Mouse (Mus musculus) limb, embryonic 15.5 days (tissue): ENCODE data around the gene Mamdc2. TPM values are rescaled to one million over a fixed set of nuclear protein-coding genes. Genes with fewer than 3 reads are reported as not detected.
A peak's percentile ranks its signal among the peaks of the same experiment; 100 is the strongest.
"Not testable (repeated sequence)": the region's sequence is repeated elsewhere in the genome, so short reads cannot be mapped to it uniquely, and the experiment has no call there.

ENCODE experiments used
- ATAC-seq: fragments of 200-750 bp; cut with Nextera tagmentation; 2 replicates; pipeline ENCODE4 v1.8.0; 2017; ENCODE audit warnings: low read depth, moderate TSS enrichment; ENCODE audit not compliant: insufficient number of reproducible peaks, low FRiP score, low TSS enrichment
- H3K27ac ChIP-seq: fragments of 300-500 bp; sonication (generic); 2 replicates; pipeline ENCODE4 v1.5.1; 2015; ENCODE audit warnings: moderate library complexity, mild to moderate bottlenecking, inconsistent platforms
- H3K27me3 ChIP-seq: fragments of 300-500 bp; sonication (generic); 2 replicates; pipeline ENCODE4 v1.6.1; 2015; ENCODE audit warnings: inconsistent platforms
- H3K36me3 ChIP-seq: fragments of 300-500 bp; sonication (generic); 2 replicates; pipeline ENCODE4 v1.6.1; 2015; ENCODE audit warnings: inconsistent platforms
- H3K4me1 ChIP-seq: fragments of 300-500 bp; sonication (generic); 2 replicates; pipeline ENCODE4 v1.6.1; 2015; ENCODE audit warnings: inconsistent platforms
- H3K4me2 ChIP-seq: fragments of 300-500 bp; sonication (generic); 2 replicates; pipeline ENCODE4 v1.6.1; 2015; ENCODE audit warnings: mild to moderate bottlenecking, inconsistent platforms
- H3K4me3 ChIP-seq: fragments of 300-500 bp; sonication (generic); 2 replicates; pipeline ENCODE4 v1.5.1; 2015; ENCODE audit warnings: mild to moderate bottlenecking, inconsistent platforms
- H3K9ac ChIP-seq: fragments of 300-500 bp; sonication (generic); 2 replicates; pipeline ENCODE4 v1.6.1; 2015; ENCODE audit warnings: inconsistent platforms
- H3K9me3 ChIP-seq: fragments of 300-500 bp; sonication (generic); 2 replicates; pipeline ENCODE4 v1.6.1; 2016; ENCODE audit warnings: inconsistent platforms
- WGBS: fragments of 180-500 bp; shearing (Covaris S2); methylation state at CpG from one replicate; pipeline ENCODE4 v1.1.7; 2015; 5-methylcytosine and 5-hydroxymethylcytosine counted together
- polyA plus RNA-seq: library from polyadenylated mRNA; unstranded; fragments of >200 nt; fragmentation: Nextera tagmentation; extraction: Ambion mirVana; gene quantifications from 2 replicates; pipeline ENCODE4 v1.2.1, GENCODE M21; 2015

Mamdc2 gene
- polyA plus RNA-seq, result 3.4 and 4.8 TPM in 2 replicates

DNA sequence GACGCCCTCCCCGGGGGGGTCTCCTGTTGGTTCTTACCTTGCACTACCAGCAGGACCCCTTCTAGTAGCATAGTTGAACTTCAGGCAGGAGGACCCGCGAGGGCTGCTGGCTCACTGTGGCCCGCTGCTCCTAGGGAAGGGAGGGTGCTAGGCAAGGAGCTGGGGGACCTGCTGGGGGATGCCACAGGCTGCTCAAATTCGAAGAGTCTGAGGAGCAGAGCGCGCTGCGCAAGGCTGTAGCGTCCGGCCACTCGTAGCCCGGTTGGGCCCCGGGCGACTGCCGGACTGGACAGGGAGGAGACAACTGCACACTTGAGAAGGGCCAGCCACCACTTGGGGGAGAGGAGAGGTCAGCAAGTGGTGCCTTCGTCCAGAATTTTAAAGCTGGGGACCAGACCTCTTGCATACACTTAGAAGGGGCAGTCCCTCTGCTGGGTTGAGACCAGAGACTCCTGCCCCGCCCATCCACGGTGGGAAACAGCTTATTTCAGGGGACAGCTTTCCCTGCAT is at the start of gene Mamdc2:
Gene Mamdc2, minus strand, starts transcription at position 455 of the 510 bp plus-strand sequence.
- 0 out of 2 replicates have a peak within 1 kb of the TSS, but pooled peaks have one; percentile 7 for H3K9ac ChIP-seq
- peaks cover 15% of the 10 kb centered on the region for H3K4me1 ChIP-seq
- peak within 1 kb of the TSS; percentile 41 for H3K4me3 ChIP-seq
- H3K9me3 ChIP-seq, result no peaks in the 10 kb centered on the region
- H3K4me2 ChIP-seq, result peak within 1 kb of the TSS; percentile 91
- no peak within 1 kb of the TSS for H3K27ac ChIP-seq
- no peaks in the 10 kb centered on the region for H3K36me3 ChIP-seq
- peak; percentile 52; the same call in 1 of the 2 replicates for ATAC-seq
- WGBS, result under 1% methylated on average over 19 of the region's 19 CpGs
- H3K27me3 ChIP-seq, result no peaks in the 10 kb centered on the region; the same call in 1 of the 2 replicates

DNA sequence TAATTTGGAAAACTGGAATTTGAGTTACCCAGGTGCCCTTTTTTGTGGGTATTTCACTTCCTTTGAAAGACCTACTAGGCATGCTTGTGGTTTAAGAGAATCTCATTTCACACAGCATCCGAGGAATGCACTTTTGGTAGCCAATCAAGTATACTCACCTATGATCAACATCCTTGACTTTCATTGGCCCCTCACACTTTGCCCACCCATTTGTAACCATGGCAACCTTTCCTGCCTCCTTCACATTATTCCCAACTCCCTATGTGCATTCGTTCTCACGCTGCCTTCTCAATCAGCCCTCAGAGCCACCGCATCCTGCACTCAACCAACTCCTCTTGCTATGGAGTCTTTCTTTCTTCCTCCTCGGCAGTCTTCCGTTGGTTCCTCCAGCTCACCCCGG is 49.8 kb upstream of the Mamdc2 start:
- H3K9me3 ChIP-seq, result no peaks in the 10 kb centered on the region
- no peak overlapping the region for H3K4me3 ChIP-seq
- no peak for ATAC-seq
- H3K9ac ChIP-seq, result no peak overlapping the region
- 86% methylated on average over 7 of the region's 7 CpGs for WGBS
- no peaks in the 10 kb centered on the region for H3K36me3 ChIP-seq
- H3K4me1 ChIP-seq, result peaks cover 5% of the 10 kb centered on the region; the same call in 1 of the 2 replicates
- no peak overlapping the region for H3K27ac ChIP-seq
- H3K27me3 ChIP-seq, result no peaks in the 10 kb centered on the region
- H3K4me2 ChIP-seq, result no peak overlapping the region

DNA sequence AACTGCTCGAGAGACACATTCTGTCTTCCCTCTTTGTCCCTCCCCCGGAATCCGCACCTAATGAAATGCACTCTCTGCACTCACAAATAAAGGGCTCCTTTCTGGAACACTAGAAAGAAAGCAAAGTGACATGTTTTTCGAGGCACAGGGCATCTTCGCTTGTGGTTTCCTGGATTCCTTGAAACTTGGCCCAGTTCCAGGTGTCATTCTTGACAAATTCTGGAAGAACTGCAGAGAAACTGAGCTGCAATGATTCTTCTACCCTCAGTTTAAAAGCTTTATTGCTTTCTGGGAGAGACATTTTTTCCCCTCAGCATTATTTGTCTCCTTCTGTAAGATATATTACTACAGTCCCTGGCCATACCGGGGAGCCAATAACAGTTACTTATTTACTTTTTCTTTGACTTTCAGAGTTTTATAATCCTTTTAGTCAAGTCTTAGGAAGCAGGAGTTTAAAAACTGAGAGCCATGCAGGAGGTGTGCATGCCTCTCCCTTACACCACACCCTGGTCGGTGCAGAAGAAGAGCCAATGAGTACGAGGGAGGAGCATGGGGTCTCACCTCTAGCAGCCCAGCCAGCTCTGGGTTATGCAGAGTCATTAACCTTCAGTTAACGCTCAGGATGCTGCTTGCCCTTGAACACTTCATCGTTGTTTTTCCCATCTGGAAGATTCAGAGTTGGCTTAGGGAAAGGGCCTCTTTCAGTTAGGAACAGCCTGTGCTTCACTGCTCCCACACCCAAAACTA is 49.1 kb upstream of the Mamdc2 start:
- ATAC-seq, result no peak
- 50% methylated on average over 10 of the region's 10 CpGs for WGBS

DNA sequence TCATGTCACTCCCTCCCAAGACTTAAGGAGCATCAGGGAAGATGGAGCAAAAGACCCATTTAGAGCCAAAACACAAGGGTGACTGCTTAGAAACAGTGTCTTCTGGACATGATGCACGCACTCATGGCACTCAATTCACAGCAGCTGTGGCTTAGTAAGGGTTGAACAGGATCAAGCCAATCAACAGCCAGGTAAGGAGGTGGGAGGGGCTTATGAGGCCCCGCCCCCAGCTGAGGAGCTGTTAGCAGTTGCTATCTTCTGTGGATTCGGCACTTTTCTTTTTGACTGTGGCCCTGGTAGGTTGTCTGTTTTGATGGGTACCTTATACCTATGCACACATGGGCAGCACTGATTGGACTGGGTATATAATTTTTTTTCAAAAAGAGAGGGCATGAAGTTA is 48.3 kb upstream of the Mamdc2 start:
- ATAC-seq, result no peak
- no peak overlapping the region for H3K9ac ChIP-seq
- H3K4me2 ChIP-seq, result no peak overlapping the region
- H3K4me1 ChIP-seq, result peaks cover 2% of the 10 kb centered on the region; the same call in 1 of the 2 replicates
- no peaks in the 10 kb centered on the region for H3K9me3 ChIP-seq
- 88% methylated on average over 3 of the region's 3 CpGs for WGBS
- H3K36me3 ChIP-seq, result no peaks in the 10 kb centered on the region
- no peak overlapping the region for H3K4me3 ChIP-seq
- H3K27me3 ChIP-seq, result no peaks in the 10 kb centered on the region
- no peak overlapping the region for H3K27ac ChIP-seq

More for the DNA sequence above, 49.1 kb upstream of the Mamdc2 start:
- H3K4me3 ChIP-seq, result no peak overlapping the region
- no peak overlapping the region for H3K9ac ChIP-seq
- H3K36me3 ChIP-seq, result no peaks in the 10 kb centered on the region
- no peaks in the 10 kb centered on the region for H3K27me3 ChIP-seq
- H3K9me3 ChIP-seq, result no peaks in the 10 kb centered on the region
- H3K4me2 ChIP-seq, result no peak overlapping the region
- peaks cover 2% of the 10 kb centered on the region; the same call in 1 of the 2 replicates for H3K4me1 ChIP-seq
- no peak overlapping the region for H3K27ac ChIP-seq

DNA sequence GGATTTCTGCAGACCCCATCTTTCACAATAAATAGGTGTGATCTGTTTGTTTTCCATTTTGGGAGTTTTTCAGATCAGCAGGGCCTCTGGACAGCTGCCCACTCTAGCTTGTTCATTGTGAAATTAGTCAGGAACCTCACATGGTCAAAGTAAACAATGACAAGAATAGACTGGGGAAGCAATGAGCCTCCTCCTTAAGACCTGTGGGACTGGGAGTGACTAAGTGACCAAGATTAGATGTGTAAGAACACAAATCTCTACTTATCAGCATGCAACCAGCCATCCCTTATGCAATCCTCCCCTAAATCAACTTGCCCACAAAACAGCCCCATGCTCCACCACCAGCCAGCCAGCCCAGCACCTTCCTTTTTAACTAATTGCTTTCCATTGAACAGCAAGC is 44.4 kb upstream of the Mamdc2 start:
- Histone ChIP-seq H3K36me3 (no peaks in the 10 kb centered on the region), H3K4me1 (peaks cover 2% of the 10 kb centered on the region; the same call in 1 of the 2 replicates), H3K27ac (no peak overlapping the region), H3K4me2 (no peak overlapping the region), H3K9me3 (no peaks in the 10 kb centered on the region), H3K27me3 (no peaks in the 10 kb centered on the region), H3K4me3 (no peak overlapping the region), H3K9ac (no peak overlapping the region)
- ATAC-seq, result no peak

DNA sequence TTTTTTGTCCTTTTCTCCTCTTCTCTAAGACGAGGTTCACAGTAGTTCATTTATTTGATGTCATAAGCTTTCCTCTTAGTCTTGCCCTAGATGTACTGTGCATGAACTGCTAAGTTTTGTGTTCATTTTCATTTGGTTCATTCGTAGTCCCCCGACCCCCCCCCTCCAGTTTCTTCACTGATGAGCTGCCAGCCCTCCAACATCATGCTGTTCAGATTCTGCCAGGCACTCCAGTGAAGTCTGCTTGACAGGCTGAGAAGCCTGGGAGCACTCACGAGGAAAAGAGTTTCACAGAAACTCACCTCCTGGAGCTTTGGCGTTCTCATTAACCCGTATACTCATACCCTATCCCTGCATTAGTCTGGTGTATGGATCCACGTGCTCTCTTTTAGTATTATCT is 42.5 kb upstream of the Mamdc2 start:
- H3K27me3 ChIP-seq, H3K4me3 ChIP-seq, ATAC-seq, H3K4me1 ChIP-seq, H3K4me2 ChIP-seq, H3K9ac ChIP-seq, H3K27ac ChIP-seq, H3K36me3 ChIP-seq, H3K9me3 ChIP-seq: not testable (repeated sequence)
- WGBS, result 32% methylated on average over 7 of the region's 7 CpGs

DNA sequence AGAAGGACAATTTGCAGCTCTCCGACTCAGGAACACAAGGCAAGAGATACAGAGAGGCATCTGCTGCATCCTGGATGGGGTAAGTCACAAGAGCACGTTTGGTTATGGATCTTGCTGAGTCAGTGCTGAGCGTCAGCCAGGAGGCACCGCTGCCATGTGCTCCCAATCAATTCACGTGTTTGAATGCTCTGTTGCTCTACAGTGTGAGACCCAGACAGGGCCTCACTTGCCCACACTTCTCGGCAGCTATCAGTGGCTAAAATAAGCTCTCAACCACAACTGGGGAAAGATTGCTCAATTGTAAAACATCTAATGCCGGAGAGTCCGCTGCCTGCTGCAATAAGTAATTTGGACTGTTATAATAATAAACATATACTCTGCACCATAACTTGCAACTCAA is 41.5 kb upstream of the Mamdc2 start:
- H3K9me3 ChIP-seq, result no peaks in the 10 kb centered on the region
- H3K36me3 ChIP-seq, result no peaks in the 10 kb centered on the region
- ATAC-seq, result no peak
- no peaks in the 10 kb centered on the region for H3K27me3 ChIP-seq
- no peak overlapping the region for H3K4me3 ChIP-seq
- WGBS, result 37% methylated on average over 8 of the region's 8 CpGs
- H3K27ac ChIP-seq, result no peak overlapping the region
- H3K4me1 ChIP-seq, result no peaks in the 10 kb centered on the region
- no peak overlapping the region for H3K9ac ChIP-seq
- no peak overlapping the region for H3K4me2 ChIP-seq

DNA sequence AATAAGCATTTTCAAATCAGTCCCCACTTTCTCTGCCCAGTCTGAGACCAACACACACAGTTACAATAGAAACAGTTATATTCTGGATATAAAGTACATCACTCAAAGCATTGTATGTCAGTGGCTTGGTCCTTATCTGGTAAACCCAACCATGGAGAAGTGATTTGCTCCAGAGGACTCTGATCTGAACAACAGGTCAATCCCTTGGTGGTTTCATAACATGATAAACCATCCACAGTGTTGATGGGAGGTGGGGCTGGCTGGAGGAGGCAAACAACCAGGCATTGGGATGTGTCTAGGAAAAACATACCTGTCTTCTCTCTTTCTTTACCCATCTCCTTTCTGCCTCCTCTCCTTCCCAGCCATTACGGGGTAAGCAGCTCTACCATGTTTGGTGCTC is 39.2 kb upstream of the Mamdc2 start:
- Histone ChIP-seq H3K27ac (no peak overlapping the region), H3K4me2 (no peak overlapping the region), H3K4me1 (no peaks in the 10 kb centered on the region), H3K9ac (no peak overlapping the region), H3K27me3 (no peaks in the 10 kb centered on the region), H3K4me3 (no peak overlapping the region), H3K9me3 (no peaks in the 10 kb centered on the region), H3K36me3 (no peaks in the 10 kb centered on the region)
- WGBS, result 88% methylated on average over 1 of the region's 1 CpGs
- ATAC-seq, result no peak

DNA sequence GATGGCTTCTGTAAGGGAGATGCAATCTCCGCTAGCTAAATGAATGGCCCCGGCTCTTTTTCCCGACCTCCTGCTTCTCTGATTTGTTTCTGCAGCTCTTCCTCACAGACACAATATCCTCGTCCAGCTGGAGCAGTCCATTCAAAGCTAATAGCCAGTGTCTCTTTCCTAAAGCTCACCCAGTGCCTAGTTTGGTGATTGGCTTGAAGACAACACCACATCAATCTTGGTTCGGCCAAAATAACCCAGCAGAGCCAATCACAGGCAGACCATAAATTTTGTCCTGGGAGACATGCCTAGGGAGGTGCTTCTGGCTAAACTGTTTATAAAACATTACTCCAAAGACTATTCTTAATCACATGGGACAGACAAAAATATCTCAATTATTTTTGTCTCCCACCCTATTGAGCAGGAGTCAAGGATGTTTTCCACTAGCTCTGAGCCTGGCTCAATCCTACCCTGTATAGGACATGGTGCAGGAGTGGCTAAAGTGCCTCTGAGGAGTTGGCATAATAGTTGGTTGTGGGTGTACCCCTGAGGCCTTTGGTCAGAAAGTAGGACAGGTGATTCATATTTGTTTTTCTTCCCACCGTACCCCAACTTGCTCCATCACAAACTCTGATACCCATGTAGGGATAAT is 38.5 kb upstream of the Mamdc2 start:
- ATAC-seq, result no peak
- no peaks in the 10 kb centered on the region for H3K27me3 ChIP-seq
- H3K4me3 ChIP-seq, result no peak overlapping the region
- 72% methylated on average over 6 of the region's 6 CpGs for WGBS
- H3K9me3 ChIP-seq, result no peaks in the 10 kb centered on the region
- H3K27ac ChIP-seq, result no peak overlapping the region
- H3K4me1 ChIP-seq, result no peaks in the 10 kb centered on the region
- no peaks in the 10 kb centered on the region for H3K36me3 ChIP-seq
- no peak overlapping the region for H3K4me2 ChIP-seq
- H3K9ac ChIP-seq, result no peak overlapping the region

DNA sequence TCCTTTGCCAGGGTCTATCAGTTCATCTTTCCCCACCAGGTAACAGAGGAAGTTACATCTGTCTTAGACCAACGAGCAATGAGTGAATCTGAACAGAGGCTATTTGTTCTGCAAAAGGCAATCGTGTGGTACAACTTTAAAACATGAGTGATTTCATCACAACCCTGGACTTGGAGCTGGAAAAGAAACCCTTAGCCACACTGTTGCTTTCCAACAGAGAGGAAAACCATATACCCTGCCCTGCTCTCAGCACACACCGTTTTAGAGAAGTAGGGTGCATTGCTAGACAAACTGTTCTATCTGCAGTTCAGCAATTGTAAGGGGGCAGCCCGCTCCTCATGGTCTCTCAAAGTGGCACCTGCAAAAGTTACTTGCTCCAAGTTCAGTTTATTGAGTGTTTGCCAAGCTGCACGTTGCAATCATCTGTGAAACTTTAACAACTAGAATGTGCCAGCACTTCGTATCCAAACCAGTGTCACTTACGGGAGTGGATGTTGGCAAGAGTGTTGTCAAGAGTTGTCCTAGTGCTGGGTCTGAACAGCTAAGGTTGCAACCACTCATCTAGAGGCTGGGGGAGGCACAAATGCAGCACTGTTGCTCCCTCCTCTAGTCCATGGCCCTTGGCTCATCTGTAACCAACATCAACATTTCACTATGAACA is 37.8 kb upstream of the Mamdc2 start:
- ATAC-seq, result no peak
- H3K36me3 ChIP-seq, result no peaks in the 10 kb centered on the region

DNA sequence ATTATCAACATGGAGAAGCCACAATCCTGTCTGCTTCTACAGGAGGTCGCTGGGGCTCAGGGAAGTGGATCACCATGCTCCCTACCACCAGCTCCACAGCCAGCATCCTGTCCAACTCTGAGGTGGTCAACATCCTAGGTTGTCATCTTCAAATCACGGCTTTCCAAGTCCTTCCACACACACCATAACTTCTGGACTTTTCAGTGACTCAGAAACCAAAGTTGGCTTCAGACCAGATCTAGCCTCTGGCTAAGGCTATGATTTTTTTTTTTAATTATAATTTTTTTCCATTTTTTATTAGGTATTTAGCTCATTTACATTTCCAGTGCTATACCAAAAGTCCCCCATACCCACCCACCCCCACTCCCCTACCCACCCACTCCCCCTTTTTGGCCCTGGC is 34.3 kb upstream of the Mamdc2 start:
- not testable (repeated sequence) for H3K27ac ChIP-seq, H3K4me1 ChIP-seq, H3K36me3 ChIP-seq, H3K9me3 ChIP-seq, ATAC-seq, H3K9ac ChIP-seq, H3K27me3 ChIP-seq, H3K4me2 ChIP-seq, H3K4me3 ChIP-seq
- WGBS, result 77% methylated on average over 2 of the region's 2 CpGs

More for the DNA sequence above, 37.8 kb upstream of the Mamdc2 start:
- Histone ChIP-seq H3K4me3 (no peak overlapping the region), H3K9me3 (no peaks in the 10 kb centered on the region), H3K27me3 (no peaks in the 10 kb centered on the region), H3K4me1 (no peaks in the 10 kb centered on the region), H3K9ac (no peak overlapping the region), H3K27ac (no peak overlapping the region), H3K4me2 (no peak overlapping the region)
- 71% methylated on average over 7 of the region's 7 CpGs for WGBS

DNA sequence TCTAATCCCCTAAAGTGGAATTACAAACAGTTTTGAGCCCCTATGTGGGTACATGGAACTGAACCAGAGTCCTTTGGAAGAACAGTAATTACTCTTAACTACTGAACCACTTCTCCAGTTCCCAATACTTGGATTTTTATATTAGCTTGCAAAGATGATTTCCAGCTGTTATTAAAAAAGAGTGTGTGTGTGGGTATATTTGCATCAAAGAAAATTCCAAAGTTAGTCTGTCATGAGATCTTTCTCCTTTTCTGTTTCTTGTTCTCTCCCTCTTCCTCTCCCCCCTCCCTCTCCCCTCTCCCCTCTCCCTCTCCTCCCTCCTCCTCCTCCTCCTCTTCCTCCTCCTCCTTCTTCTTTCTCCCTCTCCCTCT is 31.3 kb upstream of the Mamdc2 start:
- H3K36me3 ChIP-seq, result no peaks in the 10 kb centered on the region
- no peak overlapping the region for H3K27ac ChIP-seq

More for the DNA sequence above, 31.3 kb upstream of the Mamdc2 start:
- Histone ChIP-seq H3K27me3 (no peaks in the 10 kb centered on the region), H3K4me2 (no peak overlapping the region), H3K4me3 (no peak overlapping the region), H3K9ac (no peak overlapping the region), H3K4me1 (peaks cover 3% of the 10 kb centered on the region; the same call in 1 of the 2 replicates), H3K9me3 (no peaks in the 10 kb centered on the region)
- no peak for ATAC-seq
